Comparison of ENCODE assay signal across 21 mouse cellular contexts in genomic region chr19:57961738-57962640, GRCm38 (mm10).
A peak's percentile ranks its signal among the peaks of the same experiment; 100 is the strongest.
DNase-seq lines count a peak whose midpoint lies in the region; ATAC-seq and TF ChIP-seq lines count a peak whose summit lies in the region.
"Had no signal": no experiment of that assay in that cellular context is flagged by ENCODE, and none has a peak within 500 bp of the region (broad histone marks: within the 10 kb centered on the region; RNA-seq: fewer than 3 reads in every experiment).

No protein-coding gene starts in this region.

- no peak for TF ChIP-seq POLR2A in MEL (IDR thresholded peaks at IDR 0.05; ENCODE audit: control insufficient read depth in 1 of 2, insufficient read depth in 1 of 2, low read depth in 1 of 2, low read length in 2 of 2, poor library complexity in 1 of 2)

- WGBS in hindbrain, embryonic 16.5 days = 49% methylated on average over 16 of the region's 16 CpGs
- 72% methylated on average over 16 of the region's 16 CpGs for WGBS in hindbrain, embryonic 10.5 days
- 73% methylated on average over 16 of the region's 16 CpGs for WGBS in embryonic facial prominence, embryonic 10.5 days
- 56% methylated on average over 16 of the region's 16 CpGs for WGBS in large intestine, adult 2 months

- no peak overlapping the region for H3K4me2 ChIP-seq in hindbrain, embryonic 16.5 days (ENCODE audit: low read length)
- H3K4me2 ChIP-seq: heart, embryonic 15.5 days; liver, embryonic 11.5 days; lung, embryonic 14.5 days had no signal

- no peaks in the 10 kb centered on the region for H3K36me3 ChIP-seq in hindbrain, embryonic 16.5 days (ENCODE audit: control insufficient read depth, insufficient read depth, low read length)
- no peaks in the 10 kb centered on the region for H3K36me3 ChIP-seq in hindbrain, embryonic 10.5 days
- H3K36me3 ChIP-seq in MEL (ENCODE audit: control insufficient read depth in 1 of 2, insufficient read depth in 2 of 2, low read length in 2 of 2) = peaks cover 0 to 2% of the 10 kb centered on the region in 2 experiments; a peak in 1 of 4 replicates
- no peaks in the 10 kb centered on the region for H3K36me3 ChIP-seq in embryonic facial prominence, embryonic 10.5 days (replicated peaks)
- H3K36me3 ChIP-seq: heart, embryonic 15.5 days; limb, embryonic 10.5 days had no signal

- ATAC-seq in hindbrain, embryonic 16.5 days = no peak
- ATAC-seq: hindbrain, postnatal 0 days; midbrain, embryonic 16.5 days had no signal

- no peaks in the 10 kb centered on the region; the same call in 1 of the 2 replicates for H3K4me1 ChIP-seq in hindbrain, embryonic 16.5 days (ENCODE audit: control insufficient read depth, insufficient read depth, low read depth, low read length)
- H3K4me1 ChIP-seq in hindbrain, embryonic 10.5 days (replicated peaks) = peaks cover 19% of the 10 kb centered on the region
- peaks cover 0 to 3% of the 10 kb centered on the region in 2 experiments; a peak in 2 of 4 replicates for H3K4me1 ChIP-seq in MEL (ENCODE audit: control insufficient read depth in 1 of 2, insufficient read depth in 2 of 2, low read length in 2 of 2)
- H3K4me1 ChIP-seq in embryonic facial prominence, embryonic 10.5 days = peaks cover 17% of the 10 kb centered on the region

- H3K4me3 ChIP-seq in hindbrain, embryonic 16.5 days (ENCODE audit: low read length) = no peak overlapping the region
- no peak overlapping the region for H3K4me3 ChIP-seq in hindbrain, embryonic 10.5 days
- H3K4me3 ChIP-seq in MEL (ENCODE audit: control insufficient read depth in 1 of 2, insufficient read depth in 1 of 2, low read depth in 2 of 2, low read length in 2 of 2) = no peak overlapping the region
- H3K4me3 ChIP-seq in embryonic facial prominence, embryonic 10.5 days = no peak overlapping the region
- H3K4me3 ChIP-seq: heart, embryonic 15.5 days; limb, embryonic 10.5 days had no signal

- no peak for TF ChIP-seq EP300 in MEL (IDR thresholded peaks at IDR 0.05; ENCODE audit: low read depth in 1 of 2, low read length in 2 of 2)

- H3K9me3 ChIP-seq in hindbrain, embryonic 16.5 days (ENCODE audit: control insufficient read depth, low read length) = no peaks in the 10 kb centered on the region
- H3K9me3 ChIP-seq in hindbrain, embryonic 10.5 days = no peaks in the 10 kb centered on the region
- H3K9me3 ChIP-seq in MEL (replicated peaks; ENCODE audit: insufficient read depth, low read length) = no peaks in the 10 kb centered on the region
- H3K9me3 ChIP-seq in embryonic facial prominence, embryonic 10.5 days = no peaks in the 10 kb centered on the region
- H3K9me3 ChIP-seq: heart, embryonic 15.5 days; limb, embryonic 10.5 days had no signal

- no peaks in the 10 kb centered on the region; the same call in 1 of the 2 replicates for H3K27me3 ChIP-seq in hindbrain, embryonic 16.5 days (replicated peaks; ENCODE audit: control insufficient read depth, insufficient read depth, low read length)
- no peaks in the 10 kb centered on the region for H3K27me3 ChIP-seq in hindbrain, embryonic 10.5 days (ENCODE audit: insufficient read depth, poor library complexity, severe bottlenecking)
- H3K27me3 ChIP-seq in MEL (ENCODE audit: control insufficient read depth in 1 of 2, insufficient read depth in 2 of 2, low read length in 2 of 2) = no peaks in the 10 kb centered on the region
- H3K27me3 ChIP-seq in embryonic facial prominence, embryonic 10.5 days (replicated peaks; ENCODE audit: low read depth, poor library complexity, severe bottlenecking) = no peaks in the 10 kb centered on the region
- H3K27me3 ChIP-seq: heart, embryonic 15.5 days had no signal

- 0 out of 2 replicates have a peak overlapping the region, but pooled peaks have one; percentile 7 for H3K27ac ChIP-seq in hindbrain, embryonic 16.5 days (ENCODE audit: low read depth, low read length)
- no peak overlapping the region for H3K27ac ChIP-seq in hindbrain, embryonic 10.5 days
- H3K27ac ChIP-seq in MEL (ENCODE audit: control insufficient read depth, low read depth, low read length) = no peak overlapping the region
- H3K27ac ChIP-seq in embryonic facial prominence, embryonic 10.5 days (replicated peaks) = 0 out of 2 replicates have a peak overlapping the region, but pooled peaks have one; percentile 19
- H3K27ac ChIP-seq: heart, embryonic 15.5 days; hindbrain, postnatal 0 days; limb, embryonic 10.5 days had no signal

- no peak for TF ChIP-seq CTCF in MEL (IDR thresholded peaks at IDR 0.05 in 2 of 3, conservative IDR thresholded peaks at IDR 0.05 in 1 of 3; ENCODE audit: control insufficient read depth in 1 of 3, insufficient read depth in 1 of 3, low read depth in 2 of 3, low read length in 3 of 3, poor library complexity in 1 of 3, severe bottlenecking in 1 of 3)

- no peak for TF ChIP-seq RAD21 in MEL (IDR thresholded peaks at IDR 0.05; ENCODE audit: low read depth, low read length)

- no peak overlapping the region for H3K9ac ChIP-seq in hindbrain, embryonic 16.5 days (ENCODE audit: low read depth, low read length)
- no peak overlapping the region for H3K9ac ChIP-seq in MEL (ENCODE audit: control insufficient read depth, low read depth, low read length, poor library complexity, severe bottlenecking)
- H3K9ac ChIP-seq: heart, embryonic 15.5 days; lung, embryonic 14.5 days had no signal

- no peak for DNase-seq in hindbrain, embryonic 10.5 days (ENCODE audit: low spot score)
- no peak for DNase-seq in MEL (ENCODE audit: low read depth, low spot score)
- DNase-seq in embryonic facial prominence, embryonic 10.5 days (ENCODE audit: low spot score) = peak; percentile 10
- DNase-seq in large intestine, adult 2 months (ENCODE audit: low read depth, low spot score) = peak; percentile 40
- no peak for DNase-seq in lung, adult 18-20 months
- DNase-seq in retina, postnatal 1 day = no peak
- DNase-seq: cerebellum, adult 8-10 months; gastrocnemius, postnatal 14 days; heart, postnatal 4 days; kidney, adult 2 months; kidney, postnatal 14 days; lung, embryonic 14.5 days; lung, postnatal 4 days; right cerebral cortex, adult 18-20 months; thymus, postnatal 36 days had no signal

- H3K79me2 ChIP-seq in MEL (ENCODE audit: control insufficient read depth, insufficient read depth, low read length, poor library complexity) = no peaks in the 10 kb centered on the region

TF ChIP-seq in MEL, 35 proteins besides CTCF, POLR2A, EP300 and RAD21:
- TF ChIP-seq ZKSCAN1 (IDR thresholded peaks at IDR 0.05; ENCODE audit: low read depth, low read length) (peak; percentile 35), NELFE (IDR thresholded peaks at IDR 0.05; ENCODE audit: low read depth, low read length) (no peak)

Comparison
In these comparisons a context has a peak if more than half of its experiments do, and no peak if none do; other contexts are left out.
1. H3K27ac ChIP-seq: peak in hindbrain, embryonic 16.5 days (single experiment) and embryonic facial prominence, embryonic 10.5 days (single experiment); none in hindbrain, embryonic 10.5 days (single experiment) and MEL (single experiment).
2. DNase-seq: peak in embryonic facial prominence, embryonic 10.5 days (single experiment) and large intestine, adult 2 months (single experiment); none in hindbrain, embryonic 10.5 days (single experiment), MEL (single experiment), lung, adult 18-20 months (0 of 2) and retina, postnatal 1 day (single experiment).